Mouse (Mus musculus): Measurements from ENCODE around the gene Ern2.
A peak's percentile ranks its signal among the peaks of the same experiment; 100 is the strongest.

Ern2 gene

DNA sequence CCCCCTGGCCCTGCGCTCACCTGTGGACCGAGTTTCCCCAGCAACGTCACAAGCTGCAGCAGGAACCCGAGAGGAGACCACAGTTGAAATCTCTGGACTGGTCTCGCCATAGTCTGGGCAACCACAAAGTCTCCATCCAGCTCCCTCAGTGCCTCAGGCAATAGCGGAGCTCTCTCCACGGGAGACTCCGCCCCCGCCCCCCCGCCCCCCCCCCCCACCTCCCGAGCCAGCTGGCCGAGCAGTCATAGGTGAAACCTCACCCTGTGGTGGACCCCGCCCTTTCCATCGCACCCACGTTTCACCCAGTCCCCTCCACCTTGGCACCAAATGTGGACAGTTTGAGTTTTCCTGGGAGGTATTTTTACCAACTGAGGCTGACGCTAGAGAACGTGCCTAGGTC lies at the start of gene Ern2:
Gene Ern2, minus strand, starts transcription at position 165 of the 400 bp plus-strand sequence.
- no peak for DNase-seq

GRCm38 (mm10) chr7:122230866-122231265 lies 44.9 kb upstream of the Ern2 start:
- no peak for DNase-seq

DNA sequence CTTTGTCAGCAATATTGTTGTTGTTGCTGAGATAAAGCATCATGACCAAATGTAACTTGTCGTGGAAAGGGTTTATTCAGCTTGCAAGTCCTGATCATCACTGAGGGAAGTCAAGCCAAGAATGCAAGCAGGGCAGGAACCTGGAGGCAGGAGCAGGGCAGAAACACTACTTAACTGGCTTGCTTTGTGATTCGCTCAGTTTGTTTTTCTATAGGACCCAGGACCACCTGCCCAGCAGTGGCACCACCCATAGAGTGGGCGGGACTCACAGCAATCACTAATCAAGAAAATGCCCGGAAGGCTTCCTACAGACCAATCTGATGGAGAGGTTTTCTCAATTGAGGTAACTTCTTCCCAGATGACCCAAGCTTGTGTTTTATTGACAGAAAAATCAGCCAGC lies 43.9 kb upstream of the Ern2 start:
- no peak for DNase-seq

DNA sequence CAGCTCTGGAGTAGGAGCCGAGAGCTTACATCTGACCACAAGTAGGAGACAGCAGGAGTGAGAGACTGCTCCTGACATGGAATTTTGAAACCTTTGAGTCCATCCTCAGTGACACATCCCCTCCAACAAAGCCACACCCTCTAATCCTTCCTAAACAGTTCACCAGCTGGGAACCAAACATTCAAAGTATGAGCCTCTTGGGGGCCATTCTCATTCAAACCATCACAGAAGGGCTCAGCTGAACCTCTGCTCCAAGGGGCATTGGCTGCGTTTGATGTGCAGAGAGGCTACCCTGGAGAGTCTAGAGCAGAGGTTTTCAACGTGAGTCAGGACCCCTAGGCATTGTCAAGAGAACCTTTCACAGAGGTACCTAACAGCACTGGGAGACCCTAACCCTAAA lies 43.3 kb upstream of the Ern2 start:
- no peak for DNase-seq

DNA sequence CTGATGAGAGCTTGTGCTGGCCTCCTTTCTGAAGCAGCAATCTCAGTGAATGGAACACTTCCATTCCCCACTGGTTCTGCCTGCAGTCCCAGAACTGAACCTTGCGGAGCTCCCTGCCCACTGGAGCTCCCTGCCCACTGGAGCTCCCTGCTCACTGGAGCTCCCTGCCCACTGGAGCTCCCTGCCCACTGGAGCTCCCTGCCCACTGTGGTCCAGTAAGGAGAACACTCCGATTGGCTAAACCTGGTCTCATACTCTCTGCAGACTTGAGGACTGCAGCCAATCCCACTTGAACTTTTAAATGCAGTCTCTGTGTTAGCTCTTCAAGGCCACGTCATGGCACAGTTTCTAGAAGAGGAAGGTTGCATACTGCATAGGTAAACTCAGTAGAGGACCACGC lies 40.7 kb upstream of the Ern2 start:
- no peak for DNase-seq

DNA sequence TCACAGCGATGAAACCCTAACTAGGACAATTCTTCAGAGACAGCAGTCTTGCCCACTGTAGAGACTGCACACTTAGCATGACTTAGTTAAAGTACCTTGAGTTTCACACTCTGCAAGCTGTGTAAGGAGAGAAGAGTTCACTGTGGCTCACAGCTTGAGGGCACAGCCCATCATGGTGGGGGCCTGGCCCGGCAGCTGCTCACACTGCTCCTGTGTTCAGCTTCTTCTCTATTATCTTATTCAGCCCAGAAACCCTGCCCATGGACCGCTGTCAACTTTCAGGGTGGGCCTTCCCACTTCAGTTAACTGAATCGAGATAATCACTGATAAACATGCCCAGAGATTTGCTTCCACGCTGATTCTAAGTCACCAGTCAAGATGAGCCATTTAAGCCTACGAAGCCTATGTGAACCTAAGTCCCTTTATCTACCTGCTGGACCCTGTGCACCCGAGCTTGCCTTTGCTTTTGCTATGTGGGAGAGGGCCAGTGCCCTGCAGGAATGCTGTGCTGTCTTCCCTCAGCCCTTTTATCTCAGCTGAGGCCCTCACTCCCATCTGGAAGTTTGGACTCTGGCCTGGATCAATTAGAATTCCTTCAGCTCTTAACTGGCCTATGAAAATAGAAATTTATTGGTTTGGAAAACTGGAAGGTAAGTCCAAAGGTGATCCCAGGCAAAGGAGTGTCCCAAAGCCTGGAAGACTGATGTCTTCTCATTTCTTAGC lies 40.2 kb upstream of the Ern2 start:
- no peak for DNase-seq

GRCm38 (mm10) chr7:122219315-122219801 lies 33.4 kb upstream of the Ern2 start, which contains the start of gene Chp2:
Gene Chp2, plus strand, starts transcription at chr7:122219496.
- peak; percentile 9 for DNase-seq

DNA sequence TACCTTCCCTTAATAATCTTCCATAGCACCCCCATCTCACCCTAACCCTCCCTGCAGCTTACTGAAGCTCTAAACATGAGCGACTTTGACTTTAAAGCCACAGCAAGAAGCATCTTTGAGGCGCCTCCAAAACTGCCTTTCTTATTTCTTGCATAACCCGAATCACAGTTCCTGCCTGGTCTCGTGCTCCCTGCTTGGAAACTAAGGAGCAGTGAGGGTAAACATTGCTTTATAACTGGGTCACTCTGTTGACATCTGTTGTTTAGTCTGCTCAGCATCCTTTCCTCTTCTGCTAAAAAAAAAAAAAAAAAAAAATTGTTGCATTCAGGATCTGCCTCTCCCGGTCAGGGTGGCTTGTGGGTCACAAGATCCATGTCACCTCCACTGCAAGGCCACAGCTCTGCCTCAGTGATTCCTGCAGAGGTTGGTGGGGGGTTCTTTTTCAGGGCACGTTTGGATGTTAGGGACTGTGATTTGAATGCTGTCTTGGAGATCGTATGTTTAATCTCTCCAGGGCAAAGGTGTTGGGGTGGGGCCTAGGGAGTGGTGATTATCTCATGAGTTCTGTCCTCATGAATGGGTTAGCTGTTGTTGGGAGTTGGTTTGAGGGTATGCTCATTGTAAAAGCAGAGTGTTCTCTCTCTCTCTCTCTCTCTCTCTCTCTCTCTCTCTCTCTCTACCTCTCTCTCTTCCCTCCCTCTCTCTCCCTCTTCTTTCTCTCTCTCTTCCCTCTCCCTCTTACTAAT lies 22.4 kb upstream of the Ern2 start:
- DNase-seq: no peak

GRCm38 (mm10) chr7:122206121-122206520 lies 20.1 kb upstream of the Ern2 start:
- no peak for DNase-seq

DNA sequence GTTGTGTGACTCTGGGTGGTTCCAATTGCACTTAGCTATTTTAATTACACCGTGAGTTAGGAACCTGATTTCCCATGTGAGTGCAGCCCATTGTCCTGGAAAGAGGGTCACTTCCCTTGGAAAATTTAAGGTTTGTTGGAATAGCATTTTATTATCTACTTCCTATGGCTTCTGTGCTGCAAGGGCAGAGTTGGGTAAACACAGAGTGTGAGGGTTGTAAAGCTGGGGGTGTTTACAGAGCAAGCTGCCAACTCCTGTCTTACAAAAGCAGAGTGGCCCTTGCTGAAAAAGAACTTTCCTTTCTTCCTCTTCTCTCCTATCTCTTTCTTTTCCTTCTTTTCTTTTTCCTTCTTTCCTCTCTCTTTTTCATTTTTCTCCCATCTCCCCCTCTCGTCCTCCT lies 17.9 kb upstream of the Ern2 start:
- DNase-seq: no peak

- peak; percentile 66 for DNase-seq
Observed at GRCm38 (mm10) chr7:122199296-122199695, 13.3 kb upstream of the Ern2 start.

- DNase-seq: peak; percentile 67
Observed at GRCm38 (mm10) chr7:122197306-122197705, 11.3 kb upstream of the Ern2 start.

GRCm38 (mm10) chr7:122196771-122197170 lies 10.8 kb upstream of the Ern2 start:
- DNase-seq: no peak

- DNase-seq: no peak
Observed at GRCm38 (mm10) chr7:122193919-122194318, 7.9 kb upstream of the Ern2 start.

- no peak for DNase-seq
Observed at GRCm38 (mm10) chr7:122191097-122191496, 5.1 kb upstream of the Ern2 start.

- DNase-seq: peak; percentile 72
Observed at GRCm38 (mm10) chr7:122189484-122189883, 3.5 kb upstream of the Ern2 start.

GRCm38 (mm10) chr7:122184569-122184968 lies 1.4 kb downstream of the Ern2 start:
- no peak for DNase-seq

DNA sequence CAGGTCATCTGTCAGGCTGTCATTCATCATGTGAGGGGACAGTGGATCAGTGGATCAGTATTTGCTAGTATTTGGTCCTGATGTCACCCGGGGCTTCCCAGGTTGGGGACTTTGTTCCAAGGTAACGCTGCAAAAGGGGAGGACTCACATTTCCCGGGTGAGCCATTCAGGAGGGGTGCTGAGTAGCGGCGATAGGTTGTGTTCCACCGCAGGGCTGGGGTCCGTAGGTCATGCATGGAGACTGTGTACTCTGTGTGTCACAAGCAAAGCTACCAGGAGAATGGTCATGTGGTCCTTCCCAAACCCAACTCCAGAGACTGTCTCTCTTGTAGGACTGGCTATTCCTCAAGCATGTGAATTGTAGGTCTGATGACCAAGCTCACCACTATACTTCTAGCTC lies 5.3 kb downstream of the Ern2 start:
- DNase-seq: no peak

DNA sequence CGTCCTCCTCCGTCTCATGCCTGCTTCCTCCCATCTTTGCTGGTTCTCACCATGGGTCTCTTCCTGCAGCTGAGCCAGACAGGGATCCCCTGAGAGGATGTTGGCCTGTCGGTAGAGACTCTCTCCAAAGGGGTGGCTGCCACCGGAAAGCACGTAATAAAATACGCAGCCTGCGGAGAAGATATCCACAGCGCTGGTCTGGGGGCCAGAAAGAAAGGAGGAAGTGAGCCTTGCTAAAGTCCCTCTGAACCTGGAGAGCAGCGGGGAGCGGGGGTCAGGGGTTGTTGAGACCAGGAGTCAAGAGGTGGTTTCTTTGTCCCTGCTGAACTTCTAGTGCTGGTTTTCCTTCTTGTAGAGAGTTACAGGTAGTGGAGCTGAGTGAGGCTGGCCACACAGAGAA lies 14.4 kb downstream of the Ern2 start:
- DNase-seq: no peak

DNA sequence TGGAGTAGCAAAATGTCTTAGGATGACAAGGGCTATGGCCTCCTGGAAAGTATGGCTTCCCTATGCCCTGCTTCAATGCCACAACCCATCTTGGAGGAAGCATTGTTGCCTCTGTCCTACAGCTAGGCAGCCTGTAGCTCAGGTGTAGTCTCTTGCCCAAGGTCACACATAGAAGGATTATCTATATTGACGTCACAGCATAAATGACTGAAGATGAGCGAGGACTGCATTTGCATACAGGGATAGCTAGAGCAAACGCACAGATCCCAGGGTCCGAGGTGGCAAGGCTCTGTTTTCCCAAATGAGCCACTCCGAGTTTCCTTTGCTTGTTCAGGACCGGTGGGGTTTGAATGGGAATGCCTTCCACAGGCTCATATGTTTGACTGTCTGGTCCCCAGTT lies 15.3 kb downstream of the Ern2 start:
- DNase-seq: no peak

DNA sequence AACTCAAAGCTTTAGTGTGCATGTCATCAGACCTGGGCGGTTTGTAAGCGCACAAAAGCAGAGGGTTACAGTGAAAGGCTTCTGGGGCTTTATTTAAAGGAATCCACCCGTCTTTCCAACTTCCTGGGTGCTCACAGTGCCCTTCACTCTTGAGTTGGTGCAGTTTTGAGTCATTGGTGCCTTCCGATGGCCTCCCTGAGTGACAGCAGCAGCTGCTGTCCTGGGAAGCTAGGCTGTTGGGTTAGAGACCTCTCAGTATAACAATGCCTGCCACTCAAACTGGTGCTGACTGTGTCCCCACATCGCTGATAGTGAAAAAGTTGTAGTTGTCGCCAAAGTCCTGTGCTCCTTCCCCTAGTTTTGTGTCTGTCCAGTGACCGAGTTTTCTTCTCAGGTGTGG lies 18.8 kb downstream of the Ern2 start:
- no peak for DNase-seq

DNA sequence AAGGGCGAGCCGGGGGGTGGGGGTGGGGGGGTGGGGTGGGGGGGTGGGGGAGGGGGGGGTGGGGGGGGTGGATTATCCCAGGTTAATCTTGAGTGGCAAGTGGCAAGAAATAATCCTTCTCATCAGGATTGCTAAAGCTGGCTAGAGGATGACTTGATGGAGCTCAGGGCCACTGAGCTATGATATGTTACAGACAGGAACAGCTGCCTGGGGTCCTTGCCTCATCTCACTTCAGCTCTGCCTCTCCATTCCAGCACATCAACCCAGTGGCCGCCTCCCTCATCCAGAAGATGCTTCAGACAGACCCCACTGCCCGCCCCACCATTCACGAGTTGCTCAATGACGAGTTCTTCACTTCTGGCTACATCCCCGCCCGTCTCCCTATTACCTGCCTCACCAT lies 22.2 kb downstream of the Ern2 start:
- no peak for DNase-seq

DNA sequence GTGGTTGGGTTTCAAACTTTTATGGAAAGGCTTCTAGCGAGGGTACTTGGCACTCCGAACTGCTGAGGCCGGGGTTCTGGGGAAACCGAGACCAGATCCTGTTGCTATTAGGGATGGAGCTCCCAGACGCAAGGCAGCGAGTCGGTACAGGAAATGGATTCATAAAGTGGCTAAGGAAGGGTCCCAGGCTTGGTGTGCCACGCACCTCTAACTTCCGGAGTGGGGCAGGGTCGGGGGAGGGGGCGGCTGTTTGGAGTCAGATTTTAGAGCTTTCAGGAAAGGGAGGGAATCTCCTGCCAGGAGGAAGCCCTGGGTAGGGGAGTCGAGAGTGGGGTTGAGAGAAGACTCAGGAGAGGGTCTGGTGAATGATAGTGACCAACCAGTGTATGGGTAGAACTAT lies 26.0 kb downstream of the Ern2 start:
- peak; percentile 52 for DNase-seq
